Mouse (Mus musculus) heart, postnatal 14 days (tissue): Measurements from ENCODE around the gene Egln1. TPM values are rescaled to one million over a fixed set of nuclear protein-coding genes. Genes with fewer than 3 reads are reported as not detected.

Source experiments
- DNase-seq, 2 experiments: peaks; one replicate each; pipeline ENCODE4 v3.0.0; 2021 to 2022
- intact Hi-C: fragments of 180-260 bp; cut with DNase I; formaldehyde crosslinking; loops from one replicate; pipeline ENCODE4 v1.15.1; 2025
- total RNA-seq, 2 experiments: library from RNA; stranded (reverse); gene quantifications; 2 replicates each; pipeline ENCODE4 v1.2.3; 2021

Gene Egln1
- total RNA-seq, 2 experiments from 2014 or later: 178 to 190 TPM

- no peak for DNase-seq
- intact Hi-C loops: no loop called here
These were observed 36.9 kb downstream of the Egln1 start for GRCm38 (mm10) chr8:124911938-124912872.

GRCm38 (mm10) chr8:124910349-124910748 is 38.8 kb downstream of the Egln1 start:
- DNase-seq: peak in 1 of 2 experiments; percentile 66
- intact Hi-C loops: no loop called here

DNA sequence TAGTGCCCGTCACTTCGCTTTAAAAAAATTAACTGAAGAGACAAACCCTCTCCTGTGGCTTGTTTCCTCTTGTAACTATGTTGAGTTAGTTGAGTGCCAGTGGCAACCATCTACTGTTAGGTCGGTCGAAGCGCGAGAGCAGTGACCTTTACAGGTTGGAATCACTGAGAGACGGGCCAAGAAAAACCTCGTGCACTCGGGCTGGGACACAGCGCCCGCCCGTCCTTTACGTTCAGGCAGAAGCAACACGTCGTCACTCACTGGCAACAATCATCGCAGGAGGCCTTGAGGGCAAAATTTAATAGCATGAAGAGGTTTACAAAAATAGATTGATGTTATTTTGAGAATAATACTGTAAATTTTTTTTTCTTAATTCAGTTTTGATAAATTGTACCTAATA is 39.2 kb downstream of the Egln1 start:
- intact Hi-C loops: no loop called here
- peak in 1 of 2 experiments; percentile 62 for DNase-seq

- no peak for DNase-seq
- intact Hi-C loops: no loop called here
These were observed 43.6 kb downstream of the Egln1 start for GRCm38 (mm10) chr8:124905482-124905881.

DNA sequence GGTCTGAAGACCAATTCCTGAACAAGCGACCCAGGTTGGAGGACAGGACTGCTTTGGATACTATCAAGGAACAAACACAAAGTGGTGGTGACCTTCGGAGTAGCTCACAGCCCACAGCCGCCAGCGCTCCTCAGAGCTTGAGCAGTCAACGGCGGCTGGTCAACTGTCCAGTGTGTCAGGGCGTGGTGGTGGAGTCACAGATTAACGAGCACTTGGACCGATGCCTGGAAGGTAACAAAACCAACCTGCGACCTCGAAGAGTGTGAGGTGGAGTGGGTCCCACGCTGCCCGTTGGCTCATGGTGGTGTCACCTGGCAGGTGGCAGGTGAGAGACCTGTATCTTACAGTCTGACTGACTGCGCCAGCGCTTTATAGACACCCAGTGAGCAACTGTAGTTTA is 45.9 kb downstream of the Egln1 start:
- intact Hi-C loops: no loop called here
- no peak for DNase-seq

DNA sequence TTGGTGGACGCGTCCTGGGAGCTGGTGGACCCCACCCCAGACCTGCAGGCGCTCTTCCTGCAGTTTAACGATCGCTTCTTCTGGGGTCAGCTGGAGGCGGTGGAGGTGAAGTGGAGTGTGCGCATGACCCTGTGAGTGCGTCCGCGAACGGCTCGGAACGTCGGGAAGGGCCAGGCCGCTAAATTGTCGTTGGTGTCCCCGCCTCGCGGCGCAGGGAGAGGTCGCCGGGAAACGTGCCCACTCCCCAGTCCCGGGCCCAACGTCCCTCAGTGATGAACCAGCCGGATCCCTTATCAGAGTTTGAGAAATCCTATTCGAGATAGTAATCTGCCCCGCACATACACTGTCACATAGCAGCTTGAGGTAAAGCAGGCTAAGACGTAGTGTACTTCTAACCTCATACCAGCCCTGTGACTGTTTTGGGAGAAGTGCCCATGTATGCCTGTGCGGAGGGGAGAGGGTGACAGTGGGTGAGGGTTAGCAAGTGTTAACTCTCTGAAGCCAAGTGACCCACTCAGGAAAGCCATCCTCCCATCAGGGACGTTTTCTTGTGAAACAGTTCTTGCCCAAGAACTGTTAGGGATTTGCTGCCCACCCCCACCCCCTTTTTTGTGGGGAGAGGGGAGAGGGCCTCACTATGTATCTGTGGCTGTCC is 50.7 kb downstream of the Egln1 start:
- intact Hi-C loops: loop anchor here (5.0 kb wide), 1 partner anchor 114 kb away; the partner anchor contains the start of gene Tsnax
- DNase-seq: no peak

GRCm38 (mm10) chr8:124897386-124898250 is 51.5 kb downstream of the Egln1 start, which contains the start of the genes Exoc8 and Sprtn:
Exoc8 (minus strand) TSS chr8:124897705.
Sprtn (plus strand) TSS chr8:124897886.
- DNase-seq: peak; percentile 99 to 100
- intact Hi-C loops: loop anchor here (2.0 to 5.0 kb wide), 3 partner anchors 51 to 135 kb away; partner anchors contain the start of genes Egln1 and Tsnax

GRCm38 (mm10) chr8:124896632-124897385 is 52.3 kb downstream of the Egln1 start:
- intact Hi-C loops: loop anchor here (2.0 to 5.0 kb wide), 3 partner anchors 52 to 136 kb away; partner anchors contain the start of genes Egln1 and Tsnax
- DNase-seq: peak; percentile 81 to 83

- intact Hi-C loops: loop anchor here (2.0 to 5.0 kb wide), 3 partner anchors 53 to 137 kb away; partner anchors contain the start of genes Egln1 and Tsnax
- no peak for DNase-seq
These were observed 53.0 kb downstream of the Egln1 start for GRCm38 (mm10) chr8:124896010-124896631.

- DNase-seq: no peak
- intact Hi-C loops: no loop called here
These were observed 56.5 kb downstream of the Egln1 start for GRCm38 (mm10) chr8:124892596-124892995.

GRCm38 (mm10) chr8:124888385-124888784 is 60.7 kb downstream of the Egln1 start:
- no peak for DNase-seq
- intact Hi-C loops: no loop called here

DNA sequence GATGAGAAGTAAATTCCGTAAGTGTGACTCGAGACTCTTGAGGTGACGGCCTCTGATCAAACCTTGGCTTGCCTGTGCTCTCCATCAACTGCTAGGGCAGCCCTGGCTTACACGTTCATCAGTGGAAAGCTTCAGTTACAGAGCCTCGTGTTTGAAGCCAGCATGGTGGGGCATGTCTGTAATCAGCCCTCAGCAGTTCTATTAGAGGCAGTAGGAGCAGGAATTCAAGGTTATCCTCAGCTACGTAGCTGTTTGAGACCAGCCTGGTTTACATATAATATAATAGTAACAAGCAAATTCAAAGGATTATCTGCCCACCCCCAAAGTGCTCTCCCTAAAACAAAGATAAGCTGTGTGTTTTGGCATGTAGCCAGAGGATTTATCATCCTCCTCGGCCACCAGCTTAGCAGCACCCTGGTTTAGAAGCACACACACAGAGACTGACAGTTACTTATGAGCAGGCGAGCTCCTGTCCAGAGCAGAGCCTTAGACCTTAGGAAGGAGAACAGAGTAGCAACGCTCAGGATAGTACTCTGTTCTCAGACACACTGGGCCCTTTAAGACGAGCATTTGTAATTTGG is 70.1 kb downstream of the Egln1 start:
- intact Hi-C loops: no loop called here
- no peak for DNase-seq

DNA sequence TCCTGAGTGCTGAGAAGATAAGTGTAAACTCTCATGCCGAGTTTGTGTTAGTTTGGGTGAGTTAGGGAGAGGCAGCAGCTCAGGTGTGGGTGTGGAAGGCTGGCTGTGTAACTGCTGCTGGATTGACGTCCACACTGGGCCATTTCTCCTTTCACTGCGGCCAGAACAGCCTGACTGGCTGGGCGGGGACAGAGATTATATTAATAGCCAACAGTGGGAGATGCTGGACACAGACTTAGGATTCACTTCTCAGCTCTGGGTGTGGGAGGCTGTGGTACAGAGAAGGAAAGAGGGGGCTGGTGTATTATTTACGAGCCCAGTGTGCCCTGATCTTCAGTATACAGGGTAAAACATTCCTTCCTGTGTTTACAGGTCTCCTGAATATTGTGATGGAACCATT is 71.0 kb downstream of the Egln1 start:
- no peak for DNase-seq
- intact Hi-C loops: no loop called here

DNA sequence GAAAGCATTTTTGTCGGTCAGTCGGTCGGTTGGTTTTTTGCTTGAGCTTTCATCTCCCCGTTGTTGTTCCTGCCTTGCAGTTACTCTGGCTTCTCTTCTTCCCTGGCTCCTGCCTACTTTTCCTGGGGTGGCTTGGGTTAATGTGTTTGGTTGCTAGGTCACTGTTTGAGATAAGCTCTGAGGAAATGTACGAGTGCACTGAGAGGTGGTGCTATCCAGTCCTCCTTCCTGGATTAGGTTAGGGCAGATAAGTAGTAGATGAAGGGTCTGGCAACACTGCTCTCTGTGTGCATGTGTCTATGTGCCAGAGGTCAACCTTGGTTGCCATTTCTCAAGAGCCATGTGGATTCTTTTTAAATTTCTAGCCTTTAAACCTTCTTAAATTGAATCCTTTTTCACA is 76.4 kb downstream of the Egln1 start:
- intact Hi-C loops: no loop called here
- no peak for DNase-seq

GRCm38 (mm10) chr8:124872081-124872480 is 77.0 kb downstream of the Egln1 start:
- intact Hi-C loops: no loop called here
- DNase-seq: no peak

DNA sequence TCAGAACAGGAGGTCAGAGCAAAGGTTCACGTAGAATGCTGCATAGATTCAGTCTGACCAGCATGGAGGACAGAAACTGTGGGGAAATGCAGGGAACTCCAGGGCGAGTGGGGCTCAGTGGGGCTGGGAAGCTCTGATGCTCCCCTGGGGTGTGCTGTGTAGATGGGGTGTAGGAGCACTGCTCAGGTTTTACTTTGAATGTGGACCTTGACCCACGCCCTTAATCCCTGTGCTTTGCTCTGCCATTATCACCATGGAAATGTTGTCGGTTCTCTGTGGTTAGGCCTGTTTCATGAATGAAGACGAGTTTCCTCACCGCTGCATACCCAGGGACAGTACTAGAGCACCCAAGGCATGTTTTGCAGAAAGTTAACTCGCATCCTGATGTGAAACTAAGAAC is 77.7 kb downstream of the Egln1 start:
- no peak for DNase-seq
- intact Hi-C loops: no loop called here

DNA sequence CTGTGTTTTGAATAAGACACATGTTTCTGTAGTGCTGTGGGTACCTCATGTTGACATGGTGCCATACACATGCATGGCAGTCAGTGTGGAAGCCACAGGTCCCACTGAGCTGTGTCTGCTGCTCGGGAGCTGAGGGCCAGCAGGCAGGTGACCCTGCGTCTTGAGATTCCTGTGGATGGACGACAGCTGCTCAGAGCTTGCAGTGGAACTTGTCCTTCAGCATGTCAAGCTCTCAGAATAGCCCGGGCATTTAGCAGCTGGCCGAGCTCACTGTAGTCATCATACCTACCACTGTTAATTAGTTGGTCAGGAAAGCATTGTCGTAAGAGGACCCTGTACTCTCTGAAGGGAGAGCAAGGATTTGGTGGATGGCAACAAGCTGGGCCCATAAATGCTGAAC is 79.4 kb downstream of the Egln1 start:
- DNase-seq: no peak
- intact Hi-C loops: no loop called here

DNA sequence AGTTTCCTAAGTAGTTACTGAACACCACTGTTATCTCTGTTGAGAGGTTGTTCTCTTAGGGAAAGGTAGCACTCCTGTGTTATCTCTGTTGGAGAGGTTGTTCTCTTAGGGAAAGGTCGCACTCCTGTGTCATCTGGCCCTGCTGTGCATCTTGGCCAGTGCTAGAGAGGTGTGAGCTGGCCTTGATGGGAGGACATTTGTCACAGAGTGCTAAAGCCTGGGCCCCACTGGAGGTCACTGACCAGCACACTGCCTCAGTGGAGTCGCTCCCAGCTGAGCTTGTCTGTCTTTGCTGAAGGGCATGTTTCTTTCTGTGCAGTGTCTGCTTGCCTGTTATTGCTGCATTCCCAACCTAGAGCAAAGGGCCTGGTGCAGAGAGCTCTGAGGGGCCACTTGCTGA is 82.0 kb downstream of the Egln1 start:
- no peak for DNase-seq
- intact Hi-C loops: no loop called here

- no peak for DNase-seq
- intact Hi-C loops: no loop called here
These were observed 82.5 kb downstream of the Egln1 start for GRCm38 (mm10) chr8:124866669-124867068.
